Mouse (Mus musculus) gastrocnemius, postnatal 36 days (tissue): Measurements from ENCODE around the gene Ccnb2. TPM values are rescaled to one million over a fixed set of nuclear protein-coding genes. Genes with fewer than 3 reads are reported as not detected.
"Not testable (repeated sequence)": the region's sequence is repeated elsewhere in the genome, so short reads cannot be mapped to it uniquely, and the experiment has no call there.

Experiments used
- DNase-seq, 2 experiments: peaks; one replicate each; pipeline ENCODE4 v3.0.0; 2022
- intact Hi-C: fragments of 180-260 bp; cut with DNase I; formaldehyde crosslinking; loops from one replicate; pipeline ENCODE4 v1.15.1; 2025
- long read RNA-seq, 2 experiments: library from polyadenylated mRNA; stranded (forward); transcript quantifications; one replicate each; pipeline ENCODE4 v2.0.0; 2021
- total RNA-seq, 2 experiments: library from RNA; stranded (reverse); gene quantifications; 2 replicates each; pipeline ENCODE4 v1.2.3; 2021

The Ccnb2 gene
- total RNA-seq: under 1 TPM; 0.43 to 0.86 TPM
- long read RNA-seq, experiment 1, partial matches to known transcripts: 7 of 8 reads
- long read RNA-seq, experiment 1, other reads (novel, unspliced or antisense): 0 of 8 reads
- long read RNA-seq, experiment 2, partial matches to known transcripts: 12 of 12 reads
- long read RNA-seq, experiment 2, other reads (novel, unspliced or antisense): 0 of 12 reads

- intact Hi-C loops: no loop called here
Measured at GRCm38 (mm10) chr9:70421257-70422056, at the start of gene Ccnb2. Gene Ccnb2, minus strand, starts transcription at chr9:70421547.

DNA sequence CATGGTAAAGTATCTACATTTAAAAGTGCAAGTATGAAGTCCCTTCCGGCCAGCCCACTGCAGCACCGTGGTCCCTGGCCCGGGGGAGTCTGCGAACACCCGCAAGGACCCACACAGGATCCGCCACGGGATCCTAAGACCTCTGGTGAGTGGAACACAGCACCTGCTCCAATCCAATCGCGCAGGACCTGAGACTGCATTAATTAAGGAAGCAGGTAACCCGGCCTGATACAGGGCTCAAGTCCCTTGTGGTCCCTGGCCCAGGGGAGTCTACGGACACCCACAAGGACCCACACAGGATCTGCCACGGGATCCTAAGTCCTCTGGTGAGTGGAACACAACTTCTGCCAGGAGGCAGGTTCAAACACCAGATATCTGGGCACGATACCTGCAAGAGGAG, 41.7 kb upstream of the Ccnb2 start:
- DNase-seq, intact Hi-C loops: not testable (repeated sequence)

More at GRCm38 (mm10) chr9:70421257-70422056, at the start of gene Ccnb2:
- peak; percentile 65 to 74 for DNase-seq

DNA sequence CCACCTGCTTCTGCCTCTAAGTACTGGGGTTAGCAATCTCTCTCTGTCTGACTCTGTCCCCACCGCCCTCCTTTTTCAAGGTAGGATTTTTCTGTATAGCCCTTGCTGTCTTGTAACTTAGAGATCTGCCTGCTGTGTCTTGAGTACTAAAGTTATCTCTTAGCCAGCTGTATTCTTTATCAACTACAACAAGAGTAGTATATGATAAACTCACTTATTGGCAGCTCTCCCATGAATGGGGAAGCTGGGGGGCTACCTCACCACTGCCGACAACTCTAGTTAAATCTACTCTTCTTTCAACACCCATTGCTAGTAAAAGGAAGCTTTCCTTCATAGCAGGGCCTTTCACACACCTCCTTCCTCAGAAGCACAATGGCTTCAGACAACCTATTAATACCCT, 31.0 kb upstream of the Ccnb2 start:
- no peak for DNase-seq
- intact Hi-C loops: no loop called here

GRCm38 (mm10) chr9:70449072-70449471, 27.7 kb upstream of the Ccnb2 start:
- no peak for DNase-seq
- intact Hi-C loops: no loop called here

- intact Hi-C loops: no loop called here
Measured at GRCm38 (mm10) chr9:70439959-70440358, 18.6 kb upstream of the Ccnb2 start.

DNA sequence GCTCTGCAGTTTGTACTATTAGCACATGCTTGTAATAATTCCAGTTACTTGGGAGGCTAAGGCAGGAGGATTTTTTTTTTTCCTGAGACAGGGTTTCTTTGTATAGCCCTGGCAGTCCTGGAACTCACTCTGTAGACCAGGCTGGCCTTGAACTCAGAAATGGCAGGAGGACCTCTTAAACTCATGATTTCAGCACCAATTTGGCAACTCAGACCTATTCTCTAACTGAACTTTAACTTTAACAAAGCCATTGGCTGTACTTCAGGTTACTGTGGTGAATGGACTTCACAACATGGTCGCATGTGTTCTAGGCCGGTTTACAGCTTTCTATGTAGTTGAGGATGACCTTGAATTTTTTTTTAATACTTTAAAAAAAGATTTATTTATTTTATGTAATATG, 1.3 kb upstream of the Ccnb2 start:
- DNase-seq: no peak
- intact Hi-C loops: no loop called here

More at GRCm38 (mm10) chr9:70439959-70440358, 18.6 kb upstream of the Ccnb2 start:
- DNase-seq: no peak

GRCm38 (mm10) chr9:70416412-70416811, 4.9 kb downstream of the Ccnb2 start:
- intact Hi-C loops: loop anchor here (5.0 kb wide), 1 partner anchor 151 kb away; no protein-coding TSS in a partner anchor
- no peak for DNase-seq

DNA sequence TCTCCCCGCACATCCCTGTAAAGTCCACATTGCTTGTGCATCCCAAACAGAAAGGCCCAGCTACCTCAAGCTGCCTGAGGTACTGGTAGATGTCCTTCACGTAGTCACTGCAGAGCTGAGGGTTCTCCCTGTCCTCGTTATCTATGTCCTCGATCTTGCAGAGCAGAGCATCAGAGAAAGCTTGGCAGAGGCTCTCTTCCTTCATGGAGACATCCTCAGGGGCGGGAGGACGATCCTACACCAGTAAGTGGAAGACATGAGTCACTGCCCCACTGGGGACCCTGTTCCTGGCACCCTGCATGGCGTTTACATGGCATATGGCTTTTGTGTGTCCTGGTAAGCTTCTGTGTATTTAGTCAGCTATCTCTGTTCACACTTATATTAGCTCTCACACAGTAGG, 8.3 kb downstream of the Ccnb2 start:
- intact Hi-C loops: no loop called here

GRCm38 (mm10) chr9:70410668-70411067, 10.7 kb downstream of the Ccnb2 start:
- no peak for DNase-seq
- intact Hi-C loops: no loop called here

More for the DNA sequence above, 8.3 kb downstream of the Ccnb2 start:
- no peak for DNase-seq

DNA sequence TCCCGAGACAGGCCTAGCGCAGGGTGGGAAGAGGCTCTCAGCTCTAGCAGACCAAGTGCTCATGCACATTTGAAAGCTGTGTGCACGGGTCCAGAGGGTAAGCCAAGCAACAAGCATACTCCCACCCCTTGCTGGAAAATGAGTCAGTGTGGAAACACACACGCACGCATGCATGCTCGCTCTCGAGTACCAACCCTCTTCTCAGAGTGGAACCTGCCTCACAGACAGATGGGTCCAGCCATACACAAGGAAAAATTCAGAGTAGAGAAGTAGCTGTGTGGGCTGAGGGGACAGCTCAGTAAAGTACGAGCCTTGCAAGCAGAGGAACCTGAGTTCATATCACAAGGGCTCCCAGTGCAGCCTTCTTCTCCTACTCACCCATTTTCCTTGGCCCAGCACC, 11.6 kb downstream of the Ccnb2 start:
- intact Hi-C loops: loop anchor here (10.0 kb wide), 1 partner anchor 655 kb away; no protein-coding TSS in a partner anchor
- no peak for DNase-seq

GRCm38 (mm10) chr9:70408791-70409190, 12.6 kb downstream of the Ccnb2 start:
- no peak for DNase-seq
- intact Hi-C loops: loop anchor here (10.0 kb wide), 1 partner anchor 656 kb away; no protein-coding TSS in a partner anchor

DNA sequence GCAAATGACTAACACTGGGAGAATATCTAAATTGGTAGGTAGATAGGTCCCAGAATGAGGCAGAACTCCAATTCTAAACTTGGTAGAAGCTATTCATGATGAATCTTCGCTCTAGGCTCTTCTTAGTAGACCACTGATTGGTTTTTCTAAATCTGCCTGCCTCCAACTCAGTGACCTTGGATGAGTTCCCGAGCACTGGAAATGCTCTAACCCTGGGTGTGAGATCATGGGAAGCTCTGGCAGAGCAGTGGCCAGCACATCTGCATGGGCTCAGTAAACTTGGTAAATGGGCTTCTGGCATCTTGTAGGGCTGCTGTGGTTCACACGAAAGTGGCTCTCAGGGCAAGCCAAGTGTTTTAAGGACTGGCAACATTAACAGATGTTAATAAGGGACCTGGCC, 14.8 kb downstream of the Ccnb2 start:
- no peak for DNase-seq
- intact Hi-C loops: loop anchor here (10.0 kb wide), 1 partner anchor 658 kb away; no protein-coding TSS in a partner anchor

DNA sequence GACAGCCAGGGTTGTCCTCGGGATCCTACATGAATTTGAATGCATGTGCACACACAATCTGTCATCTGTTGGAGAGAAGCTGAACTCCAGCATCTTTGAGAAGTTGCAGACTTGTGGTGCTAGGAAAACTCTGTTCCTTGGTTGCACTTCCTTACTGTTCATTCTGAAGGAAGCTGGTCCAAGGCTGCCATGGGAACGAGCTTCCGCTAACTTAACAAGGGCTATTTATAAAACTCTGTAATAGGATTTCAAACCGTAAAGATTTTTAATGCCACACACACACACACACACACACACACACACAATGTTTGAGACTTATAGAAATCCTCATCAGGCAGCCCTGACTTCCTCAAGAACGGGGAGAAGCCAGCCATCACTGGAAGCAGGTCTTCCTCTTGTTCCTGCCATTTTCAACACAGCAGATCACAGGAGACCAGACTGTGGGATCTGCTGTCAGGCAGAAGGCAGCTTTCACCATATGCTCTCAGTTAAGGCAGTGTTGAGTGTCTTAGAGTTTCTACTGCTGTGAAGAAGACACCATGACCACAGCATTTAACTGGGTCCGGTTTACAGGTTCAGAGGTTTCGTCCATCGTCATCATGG, 19.3 kb downstream of the Ccnb2 start:
- no peak for DNase-seq
- intact Hi-C loops: loop anchor here (10.0 kb wide), 1 partner anchor 663 kb away; no protein-coding TSS in a partner anchor

DNA sequence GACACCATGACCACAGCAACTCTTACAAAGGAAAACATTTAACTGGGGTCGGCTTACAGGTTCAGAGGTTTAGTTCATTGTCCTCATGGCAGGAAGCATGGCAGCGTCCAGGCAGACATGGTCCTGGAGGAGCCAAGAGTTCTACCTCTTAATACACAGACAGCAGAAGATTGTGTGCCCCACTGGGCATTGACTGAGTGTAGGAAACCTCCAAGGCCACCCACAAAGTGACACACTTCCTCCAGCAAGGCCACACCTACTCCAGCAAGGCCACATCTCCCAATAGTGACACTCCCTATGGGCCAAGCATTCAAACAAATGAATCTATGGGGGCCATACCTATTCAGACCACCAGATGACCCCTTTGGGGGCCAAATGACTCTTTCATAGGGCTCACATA, 25.3 kb downstream of the Ccnb2 start:
- intact Hi-C loops: no loop called here
- DNase-seq: no peak

GRCm38 (mm10) chr9:70395617-70396016, 25.7 kb downstream of the Ccnb2 start:
- intact Hi-C loops: loop anchor here (2.0 kb wide), 1 partner anchor 287 kb away; no protein-coding TSS in a partner anchor
- no peak for DNase-seq

DNA sequence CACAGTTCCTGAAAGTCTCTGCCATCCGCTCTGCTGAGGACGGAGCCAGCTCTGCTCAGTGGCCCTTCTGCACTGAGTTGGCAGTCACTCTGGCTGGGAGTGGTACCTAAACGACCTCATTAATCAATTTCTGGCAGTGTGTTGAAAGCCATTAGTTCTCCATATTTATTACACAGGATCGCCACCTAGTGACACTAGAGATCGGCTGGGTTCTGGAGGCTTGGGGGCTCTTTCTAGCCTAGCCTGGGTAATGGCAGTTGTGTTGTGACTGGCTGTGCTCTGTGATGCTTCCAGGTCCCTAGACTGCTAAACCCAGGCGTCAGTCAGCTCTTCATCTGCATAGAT, 28.8 kb downstream of the Ccnb2 start:
- intact Hi-C loops: no loop called here
- peak in 1 of 2 experiments; percentile 11 for DNase-seq

- intact Hi-C loops: no loop called here
- DNase-seq: no peak
Measured at GRCm38 (mm10) chr9:70391660-70392562, 29.4 kb downstream of the Ccnb2 start.

- no peak for DNase-seq
- intact Hi-C loops: no loop called here
Measured at GRCm38 (mm10) chr9:70391042-70391441, 30.3 kb downstream of the Ccnb2 start.

- intact Hi-C loops: loop anchor here (10.0 kb wide), 1 partner anchor 185 kb away; the partner anchor contains the start of gene Myo1e
- no peak for DNase-seq
Measured at GRCm38 (mm10) chr9:70389548-70389947, 31.8 kb downstream of the Ccnb2 start.
